Mouse (Mus musculus): Measurements from ENCODE around the gene Olfr1150-ps1. TPM values are rescaled to one million over a fixed set of nuclear protein-coding genes. Genes with fewer than 3 reads are reported as not detected.

Olfr1150-ps1 gene
- total RNA-seq (2021), result not detected in 2 replicates
- long read RNA-seq, result 0 reads

DNA sequence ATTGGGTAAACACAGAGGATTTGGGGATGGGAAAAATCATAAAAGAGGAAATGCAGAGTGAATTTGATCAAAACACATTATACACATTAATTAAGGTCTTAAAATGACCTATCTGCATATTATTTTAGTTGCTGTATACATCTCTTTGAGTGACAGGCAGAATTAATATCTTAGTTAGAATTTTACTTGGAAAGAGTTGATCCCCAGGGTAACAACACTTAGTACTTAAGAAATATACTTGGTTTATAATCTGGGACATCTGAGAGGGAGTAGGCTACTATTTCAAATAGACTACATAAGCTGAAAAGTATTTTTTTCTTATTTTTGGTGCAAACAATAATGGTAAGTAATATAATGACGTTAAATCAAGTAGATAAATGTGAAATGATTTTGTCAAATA lies at the start of gene Olfr1150-ps1:
Olfr1150-ps1 (plus strand) TSS at position 301 of the 400 bp plus-strand sequence.
- DNase-seq, result no peak

DNA sequence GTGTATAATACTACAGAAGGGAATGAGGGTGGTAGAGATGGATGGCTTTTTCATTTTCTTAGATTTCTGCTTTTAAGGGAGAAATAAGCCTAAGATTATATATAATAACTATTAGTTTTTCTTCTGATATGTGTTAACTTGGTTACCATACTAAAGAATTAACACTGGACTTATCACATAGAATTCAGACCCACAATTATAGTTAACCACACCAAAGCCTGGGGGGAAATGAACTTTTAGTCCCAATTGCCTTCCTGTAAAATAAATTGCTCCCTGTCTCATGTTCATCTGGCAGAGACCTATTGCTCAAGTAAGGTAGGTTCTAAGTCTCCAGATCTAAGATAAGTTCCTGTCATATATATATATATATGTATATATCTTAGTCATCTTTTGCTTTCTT lies 43.5 kb upstream of the Olfr1150-ps1 start, which contains the start of gene Olfr1143:
Olfr1143 (plus strand) TSS at position 301 of the 400 bp plus-strand sequence.
- DNase-seq, result no peak

DNA sequence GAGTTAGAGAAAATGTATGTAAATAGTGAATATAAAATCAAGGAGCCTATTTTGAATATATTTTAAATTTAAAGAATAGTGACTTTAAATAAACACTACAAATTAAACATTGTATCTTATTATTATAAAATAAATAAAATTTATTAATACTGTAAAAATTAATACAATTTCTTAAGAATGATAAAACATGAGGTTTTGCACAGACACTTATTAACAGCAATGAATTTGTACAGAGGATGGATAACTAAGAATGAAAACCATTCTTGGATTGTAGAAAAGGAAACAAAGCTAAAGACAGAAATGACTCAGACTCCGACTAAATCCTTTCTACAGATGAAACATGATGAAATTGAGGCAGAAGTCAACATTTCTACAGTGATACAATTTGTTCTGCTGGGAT lies 34.3 kb upstream of the Olfr1150-ps1 start, which contains the start of gene Olfr1145:
Olfr1145 (plus strand) TSS at position 301 of the 400 bp plus-strand sequence.
- DNase-seq, result no peak

DNA sequence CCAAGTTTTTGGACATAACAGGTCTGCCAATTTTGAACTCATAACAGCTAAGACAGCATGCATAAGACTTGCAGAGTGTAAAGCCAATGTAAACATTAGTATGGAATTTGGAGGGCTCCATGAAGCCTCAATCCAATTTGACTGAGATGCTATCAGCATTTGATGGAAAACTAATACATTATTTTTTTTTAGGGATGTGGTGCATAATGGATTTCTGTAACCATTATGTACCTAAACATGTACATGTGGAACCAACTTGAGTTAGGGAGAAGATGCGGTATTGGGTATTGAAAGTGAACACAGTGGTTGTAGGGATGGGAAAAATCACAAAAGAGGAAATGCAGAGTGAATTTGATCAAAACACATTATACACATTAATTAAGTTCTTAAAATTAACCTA lies 13.6 kb upstream of the Olfr1150-ps1 start, which contains the start of gene Olfr1148:
Olfr1148 (plus strand) TSS at position 301 of the 400 bp plus-strand sequence.
- no peak for DNase-seq

DNA sequence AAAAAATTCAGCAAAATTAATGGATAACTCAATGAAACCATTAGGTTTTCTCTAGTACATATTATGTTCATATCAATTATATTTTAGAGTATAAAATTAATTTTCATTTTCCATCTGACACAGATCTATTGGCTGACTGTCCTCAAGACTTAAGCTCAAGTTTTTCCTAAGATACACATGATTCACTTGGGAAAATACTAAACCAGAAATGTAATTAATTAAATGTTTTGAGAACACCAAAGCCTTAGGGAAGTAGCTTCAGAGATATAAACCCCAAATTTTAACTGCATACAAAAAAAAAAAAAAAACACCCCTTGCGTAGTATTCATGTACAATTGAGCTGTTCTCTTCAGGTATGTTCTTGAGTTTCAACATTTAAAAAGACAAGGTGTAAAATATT lies 11.8 kb downstream of the Olfr1150-ps1 start, which contains the start of gene Olfr1151:
Olfr1151 (plus strand) TSS at position 301 of the 400 bp plus-strand sequence.
- DNase-seq, result no peak

DNA sequence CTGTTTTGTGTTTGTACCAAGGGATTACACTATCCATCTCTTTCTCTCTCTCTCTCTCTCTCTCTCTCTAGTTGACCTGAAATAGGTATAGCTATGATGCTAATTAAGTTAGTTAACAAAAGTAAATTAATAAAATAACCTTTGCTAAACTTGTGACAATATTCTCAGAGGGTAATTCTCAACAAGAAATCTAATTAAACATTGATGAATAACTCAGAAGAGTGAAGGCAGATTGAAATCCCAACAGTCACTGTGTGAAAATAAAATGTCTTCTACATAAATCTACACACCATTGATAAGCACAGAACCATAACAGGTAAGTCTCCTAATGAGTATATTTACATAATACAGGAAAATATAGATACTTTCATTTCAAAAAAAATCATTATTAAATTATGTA lies 22.4 kb downstream of the Olfr1150-ps1 start, which contains the start of gene Olfr1152:
Olfr1152 (plus strand) TSS at position 301 of the 400 bp plus-strand sequence.
- DNase-seq, result no peak

DNA sequence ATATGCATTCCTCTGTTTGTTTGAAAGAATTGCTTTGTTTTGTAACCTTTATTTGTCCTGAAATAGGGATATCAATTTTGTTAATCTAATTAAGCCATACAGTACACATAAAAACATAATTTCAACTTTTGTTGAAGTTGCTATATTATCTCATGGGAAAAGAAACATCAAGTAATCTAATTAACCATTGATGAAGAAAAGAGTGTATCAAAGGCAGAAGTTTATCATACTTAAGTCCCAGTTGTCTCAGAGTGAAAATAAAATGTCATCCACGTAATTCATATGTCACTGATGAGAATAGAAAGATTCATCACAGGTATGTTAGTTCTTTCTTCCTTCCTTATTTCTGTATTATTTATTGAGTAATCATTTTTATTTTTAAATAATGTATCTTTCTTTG lies 50.9 kb downstream of the Olfr1150-ps1 start, which contains the start of gene Olfr1153:
Olfr1153 (plus strand) TSS at position 301 of the 400 bp plus-strand sequence.
- no peak for DNase-seq

Other genes with a start within 250 kb of the Olfr1150-ps1 start
- not detected in 2 replicates for gene Olfr1130, start 237.8 kb upstream of the Olfr1150-ps1 start, total RNA-seq (2021)
- not detected in 2 replicates for gene Olfr1131, start 216.9 kb upstream of the Olfr1150-ps1 start, total RNA-seq (2021)
- not detected in 2 replicates for gene Olfr1132, start 206.5 kb upstream of the Olfr1150-ps1 start, total RNA-seq (2021)
- gene Olfr1133, start 196.6 kb upstream of the Olfr1150-ps1 start, total RNA-seq (2021), result not detected in 2 replicates
- not detected in 2 replicates for gene Olfr1134, start 185.5 kb upstream of the Olfr1150-ps1 start, total RNA-seq (2021)
- gene Olfr1135, start 170.3 kb upstream of the Olfr1150-ps1 start, total RNA-seq (2021), result not detected in 2 replicates
- gene Olfr1136, start 150.0 kb upstream of the Olfr1150-ps1 start, total RNA-seq (2021), result not detected in 2 replicates
- gene Olfr1137, start 130.8 kb upstream of the Olfr1150-ps1 start, total RNA-seq (2021), result not detected in 2 replicates
- gene Olfr1138, start 104.0 kb upstream of the Olfr1150-ps1 start, total RNA-seq (2021), result not detected in 2 replicates
- not detected in 2 replicates for gene Olfr1140, start 100.2 kb upstream of the Olfr1150-ps1 start, total RNA-seq (2021)
- not detected in 2 replicates for gene Olfr1141, start 90.0 kb upstream of the Olfr1150-ps1 start, total RNA-seq (2021)
- gene Olfr152, start 64.5 kb upstream of the Olfr1150-ps1 start, total RNA-seq (2021), result not detected in 2 replicates
- gene Olfr1143, start 43.4 kb upstream of the Olfr1150-ps1 start, total RNA-seq (2021), result not detected in 2 replicates
- gene Olfr1145, start 34.2 kb upstream of the Olfr1150-ps1 start, total RNA-seq (2021), result not detected in 2 replicates
- gene Olfr1148, start 13.5 kb upstream of the Olfr1150-ps1 start, total RNA-seq (2021), result not detected in 2 replicates
- not detected in 2 replicates for gene Olfr1151, start 11.9 kb downstream of the Olfr1150-ps1 start, total RNA-seq (2021)
- not detected in 2 replicates for gene Olfr1152, start 22.5 kb downstream of the Olfr1150-ps1 start, total RNA-seq (2021)
- not detected in 2 replicates for gene Olfr1153, start 51.0 kb downstream of the Olfr1150-ps1 start, total RNA-seq (2021)
- not detected in 2 replicates for gene Olfr1154, start 61.2 kb downstream of the Olfr1150-ps1 start, total RNA-seq (2021)
- not detected in 2 replicates for gene Olfr1155, start 101.1 kb downstream of the Olfr1150-ps1 start, total RNA-seq (2021)
- gene Olfr1156, start 109.1 kb downstream of the Olfr1150-ps1 start, total RNA-seq (2021), result not detected in 2 replicates
- not detected in 2 replicates for gene Olfr1157, start 124.3 kb downstream of the Olfr1150-ps1 start, total RNA-seq (2021)
- not detected in 2 replicates for gene Olfr74, start 130.7 kb downstream of the Olfr1150-ps1 start, total RNA-seq (2021)
- not detected in 2 replicates for gene Olfr1158, start 146.1 kb downstream of the Olfr1150-ps1 start, total RNA-seq (2021)
- not detected in 2 replicates for gene Olfr1160, start 164.3 kb downstream of the Olfr1150-ps1 start, total RNA-seq (2021)
- not detected in 2 replicates for gene Olfr1161, start 178.8 kb downstream of the Olfr1150-ps1 start, total RNA-seq (2021)
- not detected in 2 replicates for gene Olfr73, start 193.7 kb downstream of the Olfr1150-ps1 start, total RNA-seq (2021)
- not detected in 2 replicates for gene Olfr1162, start 207.1 kb downstream of the Olfr1150-ps1 start, total RNA-seq (2021)
- gene Olfr1163, start 227.8 kb downstream of the Olfr1150-ps1 start, total RNA-seq (2021), result not detected in 2 replicates
- gene Olfr1164, start 250.0 kb downstream of the Olfr1150-ps1 start, total RNA-seq (2021), result not detected in 2 replicates

Data from adrenal gland, postnatal 25 days (tissue).